Mouse (Mus musculus) C2C12 (cell line): ENCODE measurements at regions not wholly inside any gene's neighbourhood (a gene's known extent, or its start where the extent isn't known, plus 50 kb on each side); places are given as distances from the start of the nearest gene placed in this dataset.
"Not testable (repeated sequence)": the region's sequence is repeated elsewhere in the genome, so short reads cannot be mapped to it uniquely, and the experiment has no call there.

Experiments
- H3K27me3 ChIP-seq: one replicate; pipeline ENCODE4 v1.6.1; 2011; ENCODE audit not compliant: control insufficient read depth, insufficient read depth, insufficient read length
- H3K36me3 ChIP-seq: one replicate; pipeline ENCODE4 v1.6.1; 2011; ENCODE audit not compliant: control insufficient read depth, insufficient read depth
- H3K4me3 ChIP-seq: one replicate; pipeline ENCODE4 v1.5.1; 2011; ENCODE audit warnings: mild to moderate bottlenecking, control low read depth; ENCODE audit not compliant: poor library complexity, insufficient read depth, severe bottlenecking
- H3K79me2 ChIP-seq: one replicate; pipeline ENCODE4 v1.6.1; 2011; ENCODE audit not compliant: control insufficient read depth, insufficient read depth
- H3K79me3 ChIP-seq: one replicate; pipeline ENCODE4 v1.6.1; 2011; ENCODE audit warnings: low read depth, control low read depth
- H3ac ChIP-seq: one replicate; pipeline ENCODE3; 2011; ENCODE audit warnings: low read depth; ENCODE audit not compliant: control insufficient read depth, insufficient read length
- CEBPB ChIP-seq: IDR thresholded peaks from one replicate; pipeline ENCODE4 v1.6.1; 2011; ENCODE audit warnings: low read depth, mild to moderate bottlenecking, control low read depth, moderate library complexity
- CTCF ChIP-seq: IDR thresholded peaks from one replicate; pipeline ENCODE4 v1.5.1; 2011; ENCODE audit not compliant: control insufficient read depth, insufficient read depth, insufficient read length
- FOSL1 ChIP-seq: IDR thresholded peaks from one replicate; pipeline ENCODE4 v1.8.0; 2011; ENCODE audit warnings: mild to moderate bottlenecking, low read length; ENCODE audit not compliant: poor library complexity, insufficient read depth, severe bottlenecking
- MAX ChIP-seq: IDR thresholded peaks from one replicate; pipeline ENCODE4 v1.6.1; 2011; ENCODE audit warnings: mild to moderate bottlenecking, control low read depth
- MYOD1 ChIP-seq: IDR thresholded peaks from one replicate; pipeline ENCODE4 v1.6.1; 2011; ENCODE audit warnings: low read depth; ENCODE audit not compliant: control insufficient read depth, insufficient read length
- MYOG ChIP-seq: IDR thresholded peaks from one replicate; pipeline ENCODE4 v1.6.1; 2011; ENCODE audit not compliant: control insufficient read depth, insufficient read length; ENCODE audit errors: extremely low read depth
- USF1 ChIP-seq: IDR thresholded peaks from one replicate; pipeline ENCODE4 v1.6.1; 2011; ENCODE audit warnings: low read depth, mild to moderate bottlenecking, control low read depth, moderate library complexity

GRCm38 (mm10) chr16:31547391-31547790 lies 115.9 kb upstream of the Dlg1 start:
- Histone ChIP-seq H3K4me3 (no peak overlapping the region), H3K36me3 (no peaks in the 10 kb centered on the region), H3K79me3 (no peaks in the 10 kb centered on the region), H3ac (no peak overlapping the region), H3K27me3 (no peaks in the 10 kb centered on the region), H3K79me2 (no peaks in the 10 kb centered on the region)
- TF ChIP-seq CEBPB (no peak), CTCF (no peak), MAX (no peak), FOSL1 (no peak), MYOD1 (no peak), MYOG (no peak), USF1 (no peak)

GRCm38 (mm10) chr16:31549975-31550374 lies 113.3 kb upstream of the Dlg1 start:
- TF ChIP-seq MAX (no peak), CEBPB (no peak), FOSL1 (no peak), CTCF (no peak), MYOD1 (no peak), MYOG (no peak), USF1 (no peak)
- no peaks in the 10 kb centered on the region for H3K79me2 ChIP-seq
- no peaks in the 10 kb centered on the region for H3K36me3 ChIP-seq
- no peaks in the 10 kb centered on the region for H3K27me3 ChIP-seq
- H3K79me3 ChIP-seq = no peaks in the 10 kb centered on the region
- H3ac ChIP-seq = no peak overlapping the region
- H3K4me3 ChIP-seq = no peak overlapping the region

GRCm38 (mm10) chr16:31550539-31550938 lies 112.7 kb upstream of the Dlg1 start:
- H3K36me3 ChIP-seq, H3K4me3 ChIP-seq, H3ac ChIP-seq: not testable (repeated sequence)

DNA sequence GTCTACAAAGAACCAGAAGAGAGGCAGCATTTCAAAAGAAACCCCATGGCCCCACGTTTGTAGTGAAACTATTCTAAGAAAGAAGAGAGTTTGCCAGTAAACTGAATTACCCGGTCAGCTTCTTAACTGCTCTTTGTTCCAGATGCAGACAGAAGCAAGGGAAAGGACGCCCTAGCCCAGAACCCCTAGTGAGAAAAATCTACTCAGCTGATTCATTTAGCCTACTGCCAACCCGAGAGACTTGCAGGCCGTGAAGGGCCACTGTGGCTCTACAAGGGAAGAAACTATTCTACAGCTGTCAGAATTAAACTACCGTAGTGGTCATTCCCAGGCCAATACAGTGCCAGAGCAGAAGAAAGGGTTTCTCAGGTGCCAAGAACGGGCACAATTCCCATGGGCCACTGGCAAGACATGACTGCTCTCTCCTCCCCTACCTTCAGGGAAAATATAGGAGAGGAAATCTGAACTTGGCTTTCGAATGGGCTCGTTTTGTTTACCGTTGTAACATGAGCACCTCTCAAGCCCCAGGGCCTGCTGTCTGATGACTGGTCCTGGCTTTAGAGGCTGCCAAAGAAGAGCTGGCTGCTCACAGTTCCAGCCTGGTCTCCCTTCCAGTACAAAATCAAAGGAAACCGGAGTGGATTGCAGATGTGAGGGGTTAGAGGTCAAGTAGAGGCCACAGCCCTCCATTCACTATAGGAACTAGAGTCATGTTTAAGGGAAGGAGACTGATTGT lies 111.7 kb upstream of the Dlg1 start:
- no peaks in the 10 kb centered on the region for H3K79me2 ChIP-seq

More at GRCm38 (mm10) chr16:31550539-31550938, 112.7 kb upstream of the Dlg1 start:
- H3K79me2 ChIP-seq, H3K27me3 ChIP-seq, H3K79me3 ChIP-seq: not testable (repeated sequence)

DNA sequence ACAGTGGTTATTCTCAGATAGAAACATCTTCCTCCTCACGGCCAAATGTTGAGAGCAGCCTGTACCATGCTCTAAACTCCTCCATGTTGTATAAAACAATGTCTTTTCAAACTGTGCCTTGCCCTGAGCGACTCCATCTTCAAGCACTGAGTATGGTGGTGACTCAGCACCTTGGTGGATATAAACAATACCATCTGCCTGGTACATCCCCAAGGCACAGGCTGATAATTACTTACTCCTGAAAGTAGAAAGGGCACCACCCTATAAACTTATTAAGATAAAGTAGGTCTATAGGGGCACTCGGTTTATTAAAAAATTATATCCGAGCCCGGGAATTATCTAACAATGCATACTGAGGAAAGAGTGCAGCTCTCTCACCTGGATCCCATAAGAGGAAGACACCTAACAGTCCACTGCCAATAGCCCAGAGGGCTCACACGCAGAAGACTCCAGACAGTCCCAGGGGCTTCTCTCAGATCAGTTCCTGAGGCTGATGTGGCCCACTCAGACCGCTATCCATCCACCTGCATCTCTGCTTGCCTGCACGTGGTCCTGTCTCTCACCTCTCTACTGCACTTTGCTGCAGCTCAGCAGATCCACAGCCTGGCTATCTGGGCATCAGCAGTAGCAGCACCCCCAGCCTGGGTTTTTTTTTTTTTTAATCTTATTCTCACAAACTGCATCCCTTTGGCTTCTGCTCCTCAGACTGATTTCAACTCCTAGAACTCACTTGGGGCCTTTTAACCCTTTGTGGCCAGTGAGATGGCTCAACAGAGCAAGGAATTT lies 109.7 kb upstream of the Dlg1 start:
- Histone ChIP-seq H3K79me2 (no peaks in the 10 kb centered on the region), H3K27me3 (no peaks in the 10 kb centered on the region), H3ac (no peak overlapping the region), H3K79me3 (no peaks in the 10 kb centered on the region), H3K36me3 (no peaks in the 10 kb centered on the region), H3K4me3 (no peak overlapping the region)
- TF ChIP-seq FOSL1 = no peak
- TF ChIP-seq CEBPB = no peak
- TF ChIP-seq USF1 = no peak
- TF ChIP-seq MAX = no peak
- no peak for TF ChIP-seq MYOD1
- TF ChIP-seq MYOG = no peak
- TF ChIP-seq CTCF = no peak

More for the DNA sequence above, 111.7 kb upstream of the Dlg1 start:
- Histone ChIP-seq H3K36me3 (no peaks in the 10 kb centered on the region), H3K79me3 (no peaks in the 10 kb centered on the region), H3K27me3 (no peaks in the 10 kb centered on the region), H3ac (no peak overlapping the region), H3K4me3 (no peak overlapping the region)
- TF ChIP-seq FOSL1 (no peak), MAX (no peak), CEBPB (no peak), MYOD1 (no peak), USF1 (no peak), CTCF (no peak), MYOG (no peak)

DNA sequence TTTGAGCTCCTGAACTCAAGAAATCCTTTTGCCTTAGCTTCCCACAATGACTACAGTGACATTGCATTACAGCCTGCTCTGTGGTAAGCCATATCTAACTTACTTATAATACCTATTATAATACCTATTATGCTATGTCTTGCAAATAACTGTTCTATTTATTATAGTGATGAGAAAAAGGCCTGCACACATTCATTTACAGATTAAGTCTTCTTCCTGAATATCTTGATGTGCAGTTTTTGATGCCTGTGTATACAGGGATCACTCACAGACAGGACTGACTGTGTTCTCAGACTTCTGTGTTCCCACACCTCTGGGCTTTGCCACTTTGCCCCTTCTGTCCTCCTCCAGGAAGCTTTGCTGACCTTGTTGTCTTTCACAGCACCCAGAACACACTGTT lies 102.8 kb upstream of the Dlg1 start:
- no peak for TF ChIP-seq MYOD1
- no peak for TF ChIP-seq FOSL1
- TF ChIP-seq MYOG = no peak
- no peak for TF ChIP-seq CEBPB
- no peak for TF ChIP-seq USF1
- TF ChIP-seq CTCF = no peak
- H3K79me2 ChIP-seq = no peaks in the 10 kb centered on the region
- H3ac ChIP-seq = no peak overlapping the region
- no peaks in the 10 kb centered on the region for H3K27me3 ChIP-seq
- no peak overlapping the region for H3K4me3 ChIP-seq
- H3K36me3 ChIP-seq = no peaks in the 10 kb centered on the region
- no peaks in the 10 kb centered on the region for H3K79me3 ChIP-seq
